Mouse (Mus musculus) CH12.LX (cell line): Measurements from ENCODE around the gene Stx11. TPM values are rescaled to one million over a fixed set of nuclear protein-coding genes. Genes with fewer than 3 reads are reported as not detected.

Experiments used
- DNase-seq: peaks from one replicate; pipeline ENCODE4 v3.0.0-alpha.2; 2013; ENCODE audit errors: extremely low read depth
- H3K27ac ChIP-seq: 2 replicates; pipeline ENCODE4 v1.5.1; 2012; ENCODE audit warnings: low read depth, mild to moderate bottlenecking, control low read depth, moderate library complexity; ENCODE audit not compliant: insufficient read depth
- H3K27me3 ChIP-seq: replicated peaks from 2 replicates; pipeline ENCODE3; 2012; ENCODE audit warnings: inconsistent platforms
- H3K36me3 ChIP-seq, 2 experiments: replicated peaks in 1 of 2; 2 replicates each; pipeline versions ENCODE3 to v1.6.1; 2012; ENCODE audit warnings: inconsistent platforms in 1 of 2, low read length in 1 of 2, mild to moderate bottlenecking in 1 of 2, mixed read lengths in 1 of 2, moderate library complexity in 1 of 2; ENCODE audit not compliant: control insufficient read depth in 1 of 2, insufficient read depth in 1 of 2
- H3K4me1 ChIP-seq, 2 experiments: 2 replicates each; pipeline ENCODE4 v1.6.1; 2012; ENCODE audit warnings: inconsistent platforms in 1 of 2, moderate library complexity in 1 of 2; ENCODE audit not compliant: insufficient read depth in 2 of 2, control insufficient read depth in 1 of 2
- H3K4me2 ChIP-seq: 2 replicates; pipeline ENCODE4 v1.6.1; 2012; ENCODE audit warnings: low read depth, mild to moderate bottlenecking, control low read depth; ENCODE audit not compliant: poor library complexity, insufficient read depth, severe bottlenecking
- H3K4me3 ChIP-seq, 3 experiments: fragments of 150-350 bp in 1 of 3; sonication (generic) in 1 of 3; replicated peaks in 1 of 3; 2 replicates each; pipeline versions ENCODE3 to v1.5.1; 2011 to 2012; ENCODE audit warnings: low read depth in 2 of 3, low read length in 2 of 3, mild to moderate bottlenecking in 2 of 3, moderate library complexity in 2 of 3, control low read depth in 1 of 3, improper control_type of control experiment in 1 of 3, inconsistent platforms in 1 of 3, mixed read lengths in 1 of 3; ENCODE audit not compliant: poor library complexity in 1 of 3
- H3K79me2 ChIP-seq: replicated peaks from 2 replicates; pipeline ENCODE4 v1.6.1; 2012; ENCODE audit warnings: mild to moderate bottlenecking, moderate library complexity; ENCODE audit not compliant: control insufficient read depth, poor library complexity, insufficient read depth, severe bottlenecking; ENCODE audit errors: extremely low read depth
- H3K9ac ChIP-seq: 2 replicates; pipeline ENCODE4 v1.6.1; 2012; ENCODE audit warnings: low read depth, mild to moderate bottlenecking, control low read depth, moderate library complexity; ENCODE audit not compliant: insufficient read depth
- H3K9me3 ChIP-seq: replicated peaks from 2 replicates; pipeline ENCODE3; 2012; ENCODE audit warnings: low read length, inconsistent platforms, mixed read lengths
- BHLHE40 ChIP-seq: IDR thresholded peaks from 2 replicates; pipeline ENCODE4 v1.6.1; 2011; ENCODE audit warnings: mild to moderate bottlenecking, low read depth, low read length, improper control_type of control experiment
- CHD1 ChIP-seq: IDR thresholded peaks from 2 replicates; pipeline ENCODE4 v1.6.1; 2012; ENCODE audit warnings: low read depth, low read length, improper control_type of control experiment, inconsistent platforms
- CHD2 ChIP-seq: IDR thresholded peaks from 2 replicates; pipeline ENCODE4 v1.6.1; 2011; ENCODE audit warnings: low read length, improper control_type of control experiment
- E2F4 ChIP-seq: IDR thresholded peaks from 2 replicates; pipeline ENCODE4 v1.6.1; 2011; ENCODE audit warnings: low read depth, low read length, improper control_type of control experiment; ENCODE audit not compliant: insufficient replicate concordance
- HCFC1 ChIP-seq: IDR thresholded peaks from 2 replicates; pipeline ENCODE4 v1.6.1; 2012; ENCODE audit warnings: low read depth, mild to moderate bottlenecking, inconsistent platforms, low read length, improper control_type of control experiment
- IRF4 ChIP-seq: IDR thresholded peaks from 2 replicates; pipeline ENCODE4 v1.6.1; 2014; ENCODE audit warnings: low read depth, mild to moderate bottlenecking, inconsistent platforms, low read length, improper control_type of control experiment
- MAFK ChIP-seq: IDR thresholded peaks from 2 replicates; pipeline ENCODE4 v1.6.1; 2011; ENCODE audit warnings: low read length, improper control_type of control experiment; ENCODE audit not compliant: insufficient replicate concordance
- MAX ChIP-seq: IDR thresholded peaks from 2 replicates; pipeline ENCODE4 v1.6.1; 2011; ENCODE audit warnings: low read length, improper control_type of control experiment
- MXI1 ChIP-seq: IDR thresholded peaks from 2 replicates; pipeline ENCODE4 v1.6.1; 2011; ENCODE audit warnings: mild to moderate bottlenecking, low read depth, low read length, improper control_type of control experiment
- MYC ChIP-seq: IDR thresholded peaks from 2 replicates; pipeline ENCODE4 v1.6.1; 2011; ENCODE audit warnings: low read depth, mild to moderate bottlenecking, improper control_type of control experiment, low read length
- NRF1 ChIP-seq: IDR thresholded peaks from 2 replicates; pipeline ENCODE4 v1.6.1; 2014; ENCODE audit warnings: low read depth, mild to moderate bottlenecking, inconsistent platforms, low read length, improper control_type of control experiment, moderate library complexity
- PAX5 ChIP-seq: IDR thresholded peaks from 2 replicates; pipeline ENCODE4 v1.6.1; 2012; ENCODE audit warnings: low read length, inconsistent platforms, mixed read lengths
- POLR2A ChIP-seq: IDR thresholded peaks from 2 replicates; pipeline ENCODE4 v1.6.1; 2011; ENCODE audit warnings: low read depth, mild to moderate bottlenecking, improper control_type of control experiment, low read length
- RAD21 ChIP-seq: IDR thresholded peaks from 2 replicates; pipeline ENCODE4 v1.6.1; 2011; ENCODE audit warnings: low read depth, mild to moderate bottlenecking, low read length, improper control_type of control experiment, moderate library complexity
- RCOR1 ChIP-seq: conservative IDR thresholded peaks from 2 replicates; pipeline ENCODE4 v1.6.1; 2012; ENCODE audit warnings: low read depth, mild to moderate bottlenecking, inconsistent platforms, low read length, improper control_type of control experiment
- USF2 ChIP-seq: conservative IDR thresholded peaks from 2 replicates; pipeline ENCODE4 v1.6.1; 2011; ENCODE audit warnings: low read depth, low read length, improper control_type of control experiment
- ZMIZ1 ChIP-seq: IDR thresholded peaks from 2 replicates; pipeline ENCODE4 v1.6.1; 2012; ENCODE audit warnings: low read depth, mild to moderate bottlenecking, inconsistent platforms, low read length, improper control_type of control experiment
- ZNF384 ChIP-seq: IDR thresholded peaks from 2 replicates; pipeline ENCODE4 v1.6.1; 2012; ENCODE audit warnings: low read depth, low read length, improper control_type of control experiment, inconsistent platforms
- dilution Hi-C: fragments of 300-500 bp; cut with MboI; formaldehyde crosslinking; loops from 2 replicates; pipeline ENCODE4 v1.14.3; 2020; ENCODE audit warnings: low sequenced_read_pairs; ENCODE audit not compliant: extremely low pct_unique_long_range_greater_than_20kb, extremely low pct_ligation_motif_present
- in situ Hi-C: fragments of 300-500 bp; cut with MboI; formaldehyde crosslinking; loops from 3 replicates; pipeline ENCODE4 v1.14.3; 2019; ENCODE audit warnings: low sequenced_read_pairs, low pct_ligation_motif_present, low pct_unique_long_range_greater_than_20kb, mixed read lengths
- polyA plus RNA-seq: library from polyadenylated mRNA; unstranded; fragments of >175 nt; gene quantifications from 2 replicates; pipeline ENCODE4 v1.2.1, GENCODE M21; 2012; ENCODE audit warnings: low read depth; ENCODE audit not compliant: insufficient read length
- total RNA-seq, 2 experiments: library from RNA; depleted of rRNA; stranded (reverse); fragments of 300-350 nt in 1 of 2; fragments of >200 nt in 1 of 2; gene quantifications; 2 replicates each; pipeline ENCODE4 v1.2.3; 2012 to 2014

Gene Stx11
- total and polyA plus RNA-seq, 3 experiments: 22.2 to 49.8 (median 47.7) TPM

DNA sequence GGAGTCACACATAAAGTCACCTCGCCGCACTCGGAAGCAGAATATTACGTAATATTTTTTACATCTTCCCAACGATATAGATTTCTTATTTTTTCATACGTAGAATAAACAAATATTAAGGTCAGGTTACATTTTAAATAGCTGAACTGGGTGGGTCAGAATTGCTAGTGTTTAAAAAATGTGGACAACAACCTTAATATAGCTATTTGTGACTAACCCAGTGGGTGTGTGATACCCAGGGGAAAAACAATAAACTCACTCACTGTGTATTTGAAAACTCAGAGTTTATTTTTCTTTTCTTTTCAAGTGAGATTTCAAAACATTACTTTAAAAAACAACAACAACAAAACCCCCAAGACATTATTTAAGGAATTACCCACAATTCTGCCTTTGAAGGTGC is 47.7 kb downstream of the Stx11 start:
- Histone ChIP-seq H3K9me3 (no peaks in the 10 kb centered on the region), H3K27me3 (no peaks in the 10 kb centered on the region), H3K4me3 (no peak overlapping the region), H3K27ac (no peak overlapping the region), H3K36me3 (peaks cover 0 to 2% of the 10 kb centered on the region in 2 experiments), H3K4me1 (peaks cover 6 to 12% of the 10 kb centered on the region in 2 experiments; a peak in 2 of 4 replicates), H3K4me2 (no peak overlapping the region), H3K79me2 (no peaks in the 10 kb centered on the region), H3K9ac (no peak overlapping the region)
- DNase-seq: no peak
- dilution Hi-C loops (no loop called here), in situ Hi-C loops (loop anchor here (25.0 kb wide), 1 partner anchor 229 kb away; no protein-coding TSS in a partner anchor)
- TF ChIP-seq HCFC1: no peak
- no peak for TF ChIP-seq NRF1
- no peak for TF ChIP-seq CHD1
- TF ChIP-seq MAFK: no peak
- TF ChIP-seq RAD21: no peak
- TF ChIP-seq USF2: no peak
- TF ChIP-seq BHLHE40: no peak
- no peak for TF ChIP-seq ZMIZ1
- TF ChIP-seq MXI1: no peak
- TF ChIP-seq POLR2A: no peak
- TF ChIP-seq CHD2: no peak
- no peak for TF ChIP-seq E2F4
- TF ChIP-seq IRF4: no peak
- TF ChIP-seq ZNF384: no peak
- no peak for TF ChIP-seq RCOR1
- TF ChIP-seq MAX: no peak
- TF ChIP-seq MYC: no peak
- TF ChIP-seq PAX5: no peak

DNA sequence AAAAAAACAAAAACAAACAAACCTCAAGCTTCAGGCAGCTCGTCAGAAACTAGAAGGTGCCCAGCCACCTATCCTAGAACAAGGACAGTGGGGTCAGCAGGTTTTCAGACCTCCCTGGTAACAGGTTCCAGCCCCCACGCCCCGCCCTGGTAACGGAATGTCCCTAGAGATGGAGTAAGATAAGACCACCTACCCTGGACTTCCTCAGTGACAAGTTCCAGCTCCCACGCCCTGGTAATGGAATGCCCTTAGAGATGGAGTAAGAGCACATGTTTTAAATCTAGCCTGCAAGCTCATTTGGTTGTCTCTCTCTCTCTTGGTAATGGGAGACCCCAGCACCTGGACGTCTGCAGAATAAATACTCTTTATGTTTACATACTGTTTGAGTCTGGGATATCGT is 48.3 kb downstream of the Stx11 start:
- Histone ChIP-seq H3K9ac (no peak overlapping the region), H3K27ac (no peak overlapping the region), H3K4me2 (no peak overlapping the region), H3K4me1 (peaks cover 4 to 8% of the 10 kb centered on the region in 2 experiments; a peak in 2 of 4 replicates), H3K36me3 (peaks cover 0 to 2% of the 10 kb centered on the region in 2 experiments), H3K4me3 (no peak overlapping the region), H3K79me2 (no peaks in the 10 kb centered on the region), H3K9me3 (no peaks in the 10 kb centered on the region), H3K27me3 (no peaks in the 10 kb centered on the region)
- dilution Hi-C loops (no loop called here), in situ Hi-C loops (loop anchor here (25.0 kb wide), 1 partner anchor 229 kb away; no protein-coding TSS in a partner anchor)
- no peak for DNase-seq
- TF ChIP-seq MYC (no peak), NRF1 (no peak), BHLHE40 (no peak), PAX5 (no peak)
- TF ChIP-seq, all 38 proteins: peak for 0
